Mouse (Mus musculus) heart, embryonic 14.5 days (tissue): Measurements from ENCODE around the gene Aldh3b2. TPM values are rescaled to one million over a fixed set of nuclear protein-coding genes. Genes with fewer than 3 reads are reported as not detected.
A peak's percentile ranks its signal among the peaks of the same experiment; 100 is the strongest.

Experiments
- ATAC-seq: fragments of 200-750 bp; cut with Nextera tagmentation; 2 replicates; pipeline ENCODE4 v1.8.0; 2017; ENCODE audit warnings: low read depth, moderate TSS enrichment; ENCODE audit not compliant: insufficient number of reproducible peaks, insufficient read depth, low FRiP score
- H3K27ac ChIP-seq, 2 experiments: fragments of 200-500 bp in 1 of 2; fragments of 300-500 bp in 1 of 2; sonication (generic) in 1 of 2; replicated peaks in 1 of 2; 2 replicates each; pipeline ENCODE4 v1.5.1; 2012 to 2014; ENCODE audit warnings: low read depth in 2 of 2, low read length in 2 of 2, control low read depth in 1 of 2, mild to moderate bottlenecking in 1 of 2, mixed read lengths in 1 of 2; ENCODE audit not compliant: control insufficient read depth in 1 of 2, insufficient read depth in 1 of 2
- H3K27me3 ChIP-seq: fragments of 300-500 bp; sonication (generic); 2 replicates; pipeline ENCODE4 v1.6.1; 2014; ENCODE audit warnings: mild to moderate bottlenecking, low read length, control low read depth; ENCODE audit not compliant: control insufficient read depth, insufficient read depth
- H3K36me3 ChIP-seq: fragments of 300-500 bp; sonication (generic); 2 replicates; pipeline ENCODE4 v1.6.1; 2014; ENCODE audit warnings: mild to moderate bottlenecking, control low read depth, low read length, mixed read lengths; ENCODE audit not compliant: control insufficient read depth, insufficient read depth
- H3K4me1 ChIP-seq, 2 experiments: fragments of 200-500 bp in 1 of 2; fragments of 300-500 bp in 1 of 2; sonication (generic) in 1 of 2; 2 replicates each; pipeline ENCODE4 v1.6.1; 2012 to 2014; ENCODE audit warnings: low read length in 2 of 2, control low read depth in 1 of 2, mixed read lengths in 1 of 2; ENCODE audit not compliant: control insufficient read depth in 2 of 2, insufficient read depth in 2 of 2
- H3K4me2 ChIP-seq: fragments of 300-500 bp; sonication (generic); 2 replicates; pipeline ENCODE4 v1.6.1; 2014; ENCODE audit warnings: mild to moderate bottlenecking, low read length
- H3K4me3 ChIP-seq, 2 experiments: fragments of 200-500 bp in 1 of 2; fragments of 300-500 bp in 1 of 2; sonication (generic) in 1 of 2; 2 replicates each; pipeline ENCODE4 v1.5.1; 2012 to 2014; ENCODE audit warnings: low read length in 2 of 2, mild to moderate bottlenecking in 2 of 2, control low read depth in 1 of 2, low read depth in 1 of 2, moderate library complexity in 1 of 2; ENCODE audit not compliant: control insufficient read depth in 1 of 2, insufficient read depth in 1 of 2
- H3K9ac ChIP-seq: fragments of 300-500 bp; sonication (generic); 2 replicates; pipeline ENCODE4 v1.6.1; 2014; ENCODE audit warnings: mild to moderate bottlenecking, low read length
- H3K9me3 ChIP-seq: fragments of 300-500 bp; sonication (generic); 2 replicates; pipeline ENCODE4 v1.6.1; 2016; ENCODE audit warnings: low read length, control low read depth; ENCODE audit not compliant: control insufficient read depth
- WGBS: fragments of 180-500 bp; shearing (Covaris S2); extraction: QIAGEN DNeasy Blood & Tissue Kit; methylation state at CpG from one replicate; pipeline ENCODE4 v1.1.7; 2014; 5-methylcytosine and 5-hydroxymethylcytosine counted together
- polyA plus RNA-seq: library from polyadenylated mRNA; unstranded; fragments of >200 nt; fragmentation: Nextera tagmentation; extraction: Ambion mirVana; gene quantifications from 2 replicates; pipeline ENCODE4 v1.2.1, GENCODE M21; 2014

The Aldh3b2 gene
- polyA plus RNA-seq, 1 experiment from 2014 or later: 0.18 TPM

GRCm38 (mm10) chr19:3926685-3927084 is 45.4 kb upstream of the Aldh3b2 start:
- Histone ChIP-seq H3K4me3 (no peak overlapping the region), H3K36me3 (no peaks in the 10 kb centered on the region), H3K9me3 (no peaks in the 10 kb centered on the region), H3K9ac (no peak overlapping the region), H3K27me3 (no peaks in the 10 kb centered on the region), H3K4me2 (no peak overlapping the region), H3K4me1 (peaks cover 30 to 32% of the 10 kb centered on the region in 2 experiments), H3K27ac (0 out of 4 replicates have a peak overlapping the region, but pooled peaks of 1 of the 2 experiments have one; percentile 6)
- ATAC-seq: no peak
- WGBS: 50% methylated on average over 6 of the region's 6 CpGs

GRCm38 (mm10) chr19:3927989-3928388 is 44.1 kb upstream of the Aldh3b2 start:
- WGBS: 82% methylated on average over 4 of the region's 4 CpGs
- no peaks in the 10 kb centered on the region for H3K27me3 ChIP-seq
- no peaks in the 10 kb centered on the region for H3K36me3 ChIP-seq
- H3K9me3 ChIP-seq: no peaks in the 10 kb centered on the region
- no peak for ATAC-seq
- no peak overlapping the region for H3K27ac ChIP-seq
- no peak overlapping the region for H3K4me3 ChIP-seq
- no peak overlapping the region for H3K4me2 ChIP-seq
- H3K4me1 ChIP-seq: peaks cover 30 to 32% of the 10 kb centered on the region in 2 experiments
- no peak overlapping the region for H3K9ac ChIP-seq

- peak overlapping the region; percentile 69 to 78 for H3K27ac ChIP-seq
- peaks cover 29% of the 10 kb centered on the region in 2 experiments for H3K4me1 ChIP-seq
- whole genome bisulfite sequencing: 81% methylated on average over 4 of the region's 4 CpGs
- no peak overlapping the region for H3K4me3 ChIP-seq
- no peaks in the 10 kb centered on the region for H3K9me3 ChIP-seq
- H3K36me3 ChIP-seq: no peaks in the 10 kb centered on the region
- H3K27me3 ChIP-seq: no peaks in the 10 kb centered on the region
- no peak overlapping the region for H3K9ac ChIP-seq
- ATAC-seq: no peak
- no peak overlapping the region for H3K4me2 ChIP-seq
Measured at GRCm38 (mm10) chr19:3928779-3929178, 43.3 kb upstream of the Aldh3b2 start.

- H3K27ac ChIP-seq: peak within 1 kb of the TSS; percentile 69 to 78
- no peaks in the 10 kb centered on the region for H3K36me3 ChIP-seq
- 44% methylated on average over 12 of the region's 12 CpGs for WGBS
- 0 out of 2 replicates have a peak within 1 kb of the TSS, but pooled peaks have one; percentile 4 for H3K9ac ChIP-seq
- H3K27me3 ChIP-seq: no peaks in the 10 kb centered on the region
- H3K4me1 ChIP-seq: peaks cover 24 to 26% of the 10 kb centered on the region in 2 experiments
- H3K4me2 ChIP-seq: peak within 1 kb of the TSS; percentile 20
- ATAC-seq: peak; percentile 78
- H3K9me3 ChIP-seq: no peaks in the 10 kb centered on the region
- no peak within 1 kb of the TSS; a peak in 1 of 4 replicates for H3K4me3 ChIP-seq
Measured at GRCm38 (mm10) chr19:3929211-3929941, 42.8 kb upstream of the Aldh3b2 start, which contains the start of gene Aldh3b1. Aldh3b1 (minus strand) TSS chr19:3929808.

- 61% methylated on average over 21 of the region's 21 CpGs for whole genome bisulfite sequencing
- 0 out of 2 replicates have a peak overlapping the region, but pooled peaks have one; percentile 4 for H3K9ac ChIP-seq
- no peak overlapping the region for H3K4me2 ChIP-seq
Measured at GRCm38 (mm10) chr19:3930262-3931057, 41.7 kb upstream of the Aldh3b2 start.

GRCm38 (mm10) chr19:3931716-3932115 is 40.4 kb upstream of the Aldh3b2 start:
- H3K4me3 ChIP-seq: no peak overlapping the region
- 90% methylated on average over 9 of the region's 9 CpGs for WGBS
- ATAC-seq: no peak

More at GRCm38 (mm10) chr19:3930262-3931057, 41.7 kb upstream of the Aldh3b2 start:
- Histone ChIP-seq H3K36me3 (no peaks in the 10 kb centered on the region), H3K27me3 (no peaks in the 10 kb centered on the region), H3K4me3 (no peak overlapping the region), H3K27ac (peak overlapping the region; percentile 69 to 78), H3K4me1 (peaks cover 26% of the 10 kb centered on the region in 2 experiments), H3K9me3 (no peaks in the 10 kb centered on the region)
- ATAC-seq: no peak

GRCm38 (mm10) chr19:3935032-3935895 is 36.9 kb upstream of the Aldh3b2 start, which contains the start of gene Unc93b1:
Unc93b1 (plus strand) TSS chr19:3935186.
- peak; percentile 76 for ATAC-seq
- no peaks in the 10 kb centered on the region for H3K36me3 ChIP-seq
- WGBS: 7% methylated on average over 42 of the region's 42 CpGs
- H3K9me3 ChIP-seq: no peaks in the 10 kb centered on the region
- peak within 1 kb of the TSS; percentile 73 for H3K9ac ChIP-seq
- peak within 1 kb of the TSS; percentile 61 to 65 for H3K4me3 ChIP-seq
- H3K4me1 ChIP-seq: peaks cover 13 to 19% of the 10 kb centered on the region in 2 experiments
- no peaks in the 10 kb centered on the region for H3K27me3 ChIP-seq
- H3K4me2 ChIP-seq: peak within 1 kb of the TSS; percentile 93
- H3K27ac ChIP-seq: 0 out of 4 replicates have a peak within 1 kb of the TSS, but pooled peaks of 1 of the 2 experiments have one; percentile 33

More at GRCm38 (mm10) chr19:3931716-3932115, 40.4 kb upstream of the Aldh3b2 start:
- Histone ChIP-seq H3K27ac (no peak overlapping the region), H3K9me3 (no peaks in the 10 kb centered on the region), H3K27me3 (no peaks in the 10 kb centered on the region), H3K4me2 (no peak overlapping the region), H3K36me3 (no peaks in the 10 kb centered on the region), H3K9ac (no peak overlapping the region), H3K4me1 (peaks cover 29 to 33% of the 10 kb centered on the region in 2 experiments)
